Mouse (Mus musculus) kidney, postnatal 10 days (tissue): ENCODE data around the gene Prkn.
"Not testable (repeated sequence)": the region's sequence is repeated elsewhere in the genome, so short reads cannot be mapped to it uniquely, and the experiment has no call there.

Experiments used
- DNase-seq: peaks from one replicate; pipeline ENCODE4 v3.0.0; 2021; ENCODE audit warnings: mixed read lengths

Prkn gene

DNA sequence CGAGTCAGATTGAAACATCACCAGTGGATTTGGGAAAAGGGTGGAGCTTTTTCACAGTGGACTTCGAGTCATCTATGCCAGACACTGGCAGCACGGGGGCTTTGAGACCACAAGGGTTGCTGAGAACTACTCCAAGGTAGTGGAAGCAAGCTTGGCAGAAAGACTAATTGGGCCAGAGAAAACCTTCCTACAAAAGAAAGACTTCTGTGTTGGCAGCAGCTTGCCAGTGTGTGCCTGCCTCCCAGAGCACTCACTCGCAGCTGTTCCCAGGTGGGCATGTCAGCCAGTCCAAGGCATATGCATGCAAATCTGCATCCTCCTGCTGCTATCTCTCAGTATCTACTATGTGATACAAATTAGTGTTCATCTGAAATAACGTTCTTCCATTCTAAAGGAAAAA is 302.1 kb downstream of the Prkn start:
- DNase-seq: no peak

DNA sequence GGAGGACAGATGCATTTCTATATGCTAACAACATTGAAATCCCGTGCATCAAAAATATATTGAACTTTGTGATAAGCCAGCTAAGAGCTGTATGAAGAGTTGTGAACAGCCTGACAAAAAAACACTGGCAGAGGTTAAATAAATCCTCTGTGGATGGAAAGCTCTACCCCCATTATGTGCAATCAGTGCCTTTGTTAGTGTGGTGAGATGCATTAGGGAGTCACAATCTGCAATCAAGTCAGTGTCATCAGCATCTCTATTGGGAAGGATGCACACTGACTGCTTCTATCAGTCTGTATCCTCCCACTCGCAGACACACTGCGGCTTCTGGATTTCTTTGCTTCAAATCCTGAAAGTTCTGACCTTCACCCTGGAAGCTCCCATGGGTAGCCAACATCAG is 315.9 kb downstream of the Prkn start:
- DNase-seq: no peak

GRCm38 (mm10) chr17:11157536-11157935 is 317.4 kb downstream of the Prkn start:
- DNase-seq: no peak

GRCm38 (mm10) chr17:11161436-11161835 is 321.3 kb downstream of the Prkn start:
- no peak for DNase-seq

- DNase-seq: no peak
Measured at GRCm38 (mm10) chr17:11162770-11163169, 322.6 kb downstream of the Prkn start.

- no peak for DNase-seq
Measured at GRCm38 (mm10) chr17:11187356-11187755, 347.2 kb downstream of the Prkn start.

- no peak for DNase-seq
Measured at GRCm38 (mm10) chr17:11188494-11188893, 348.3 kb downstream of the Prkn start.

- DNase-seq: no peak
Measured at GRCm38 (mm10) chr17:11190306-11190705, 350.1 kb downstream of the Prkn start.

DNA sequence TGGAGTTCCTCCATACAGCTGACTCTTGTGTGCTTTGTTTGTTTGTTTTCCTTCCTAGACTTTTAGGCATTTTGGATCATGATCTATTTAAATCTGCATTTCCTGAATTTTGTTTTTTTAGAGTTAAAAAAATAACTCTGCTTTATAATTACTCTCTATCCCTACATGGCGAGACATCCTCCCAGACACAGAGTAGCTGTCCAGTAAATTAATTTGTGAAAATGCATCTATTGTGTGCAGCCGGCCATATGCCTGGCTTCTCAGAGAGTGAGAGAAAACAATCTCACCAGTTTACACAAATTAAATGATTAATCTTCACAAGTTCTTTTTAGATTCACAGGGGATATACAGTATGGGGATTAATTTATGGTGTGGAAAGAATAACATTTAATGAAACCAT is 357.9 kb downstream of the Prkn start:
- DNase-seq: no peak

- not testable (repeated sequence) for DNase-seq
Measured at GRCm38 (mm10) chr17:11209063-11209462, 368.9 kb downstream of the Prkn start.

GRCm38 (mm10) chr17:11211006-11211405 is 370.8 kb downstream of the Prkn start:
- no peak for DNase-seq

DNA sequence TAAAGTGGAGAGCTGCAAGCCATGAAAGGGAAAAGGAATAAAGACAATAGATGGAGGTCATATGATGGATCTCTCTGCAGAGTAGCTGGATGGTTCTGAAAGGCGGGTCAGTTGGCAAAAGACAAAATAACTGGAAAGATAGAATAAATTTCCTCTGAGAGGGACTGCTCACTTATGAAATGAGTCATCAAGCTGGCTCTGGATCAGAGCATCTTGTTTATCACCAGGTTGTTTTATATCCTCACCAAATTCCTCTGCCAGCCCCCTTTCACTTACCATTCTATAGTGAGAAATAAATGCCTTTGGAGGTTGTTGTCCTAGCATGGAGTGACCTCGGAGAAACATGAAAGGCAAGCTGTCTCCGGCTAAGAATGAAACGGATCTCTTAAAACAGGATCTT is 371.4 kb downstream of the Prkn start:
- no peak for DNase-seq

DNA sequence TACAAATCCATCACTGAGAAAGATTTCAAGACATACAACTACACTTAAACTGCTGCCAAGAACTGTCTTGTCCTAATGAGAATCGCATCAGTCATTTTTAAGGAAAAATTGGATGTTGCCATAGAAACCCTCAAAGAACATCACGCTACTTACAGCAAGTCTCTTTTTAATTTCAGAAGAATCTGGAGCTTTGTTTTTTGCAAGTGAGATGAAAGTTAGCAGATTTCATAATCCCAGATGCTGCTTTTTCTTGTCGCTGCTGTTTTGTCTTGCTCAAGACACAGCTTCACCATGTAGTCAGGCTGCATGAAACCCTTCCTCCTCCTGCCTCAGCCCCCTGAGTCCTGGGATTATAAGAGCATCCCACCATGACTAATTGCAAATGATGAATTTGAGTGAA is 373.5 kb downstream of the Prkn start:
- no peak for DNase-seq

DNA sequence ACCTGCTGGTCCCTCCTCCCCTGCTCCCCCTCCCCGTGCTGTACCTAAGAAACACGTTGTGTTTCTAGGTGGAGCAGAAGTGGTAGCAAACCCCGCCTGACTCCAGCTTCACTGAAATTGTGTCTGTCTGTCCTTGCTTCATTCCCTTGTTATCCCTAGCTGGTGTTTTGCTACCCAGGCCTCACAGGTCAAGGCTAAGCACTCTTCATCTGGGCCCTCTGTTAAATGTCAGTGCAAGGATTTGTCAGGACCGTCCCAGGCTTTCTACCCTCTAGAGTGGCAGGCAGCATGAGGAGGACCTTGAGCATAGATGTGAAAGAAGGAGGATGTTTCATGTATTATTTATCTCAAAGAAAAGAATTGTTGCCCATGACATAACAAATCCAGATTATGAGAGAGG is 388.8 kb downstream of the Prkn start:
- no peak for DNase-seq

GRCm38 (mm10) chr17:11229426-11229825 is 389.2 kb downstream of the Prkn start:
- DNase-seq: peak; percentile 10

- no peak for DNase-seq
Measured at GRCm38 (mm10) chr17:11230604-11231395, 390.6 kb downstream of the Prkn start.

- no peak for DNase-seq
Measured at GRCm38 (mm10) chr17:11235273-11235672, 395.1 kb downstream of the Prkn start.

DNA sequence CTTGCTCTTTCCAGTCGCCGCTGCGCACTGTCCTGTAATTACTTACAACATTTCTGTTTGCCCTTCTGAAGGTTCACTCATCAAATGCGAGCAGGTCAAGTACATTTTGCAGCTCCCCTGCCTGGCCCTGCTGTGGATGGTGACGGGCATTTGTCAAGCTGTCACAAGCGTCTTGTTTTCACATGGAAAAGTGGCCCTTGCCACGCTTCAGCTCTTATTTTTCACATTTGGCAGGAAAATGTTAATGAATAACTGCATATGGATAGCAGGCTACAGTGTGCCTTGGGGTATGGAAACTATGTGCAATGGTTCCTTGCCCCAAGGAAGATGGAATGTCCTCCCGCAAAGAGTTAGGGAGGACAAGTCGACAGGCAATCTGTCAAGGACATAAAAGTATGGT is 404.9 kb downstream of the Prkn start:
- DNase-seq: peak; percentile 24

GRCm38 (mm10) chr17:11249216-11249615 is 409.0 kb downstream of the Prkn start:
- DNase-seq: no peak

DNA sequence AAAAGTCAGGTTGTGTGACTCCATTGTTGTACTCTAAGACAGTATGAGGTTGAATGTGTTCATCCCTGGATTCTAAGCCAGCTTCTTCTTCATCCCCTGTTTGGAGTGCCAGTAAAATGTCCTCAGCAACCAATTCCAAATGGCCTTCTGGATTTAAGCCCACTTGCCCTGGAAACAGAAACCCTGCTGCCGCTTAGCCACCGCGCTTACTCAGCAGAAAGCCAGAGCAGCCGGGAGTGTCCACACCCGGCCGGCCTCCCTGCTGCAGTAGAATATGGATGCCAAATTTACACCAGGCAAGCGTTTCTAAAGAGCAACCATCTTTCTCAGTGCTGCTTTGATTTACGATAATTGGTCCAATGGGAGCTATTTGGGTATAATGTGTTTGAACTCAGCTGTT is 420.5 kb downstream of the Prkn start:
- no peak for DNase-seq

DNA sequence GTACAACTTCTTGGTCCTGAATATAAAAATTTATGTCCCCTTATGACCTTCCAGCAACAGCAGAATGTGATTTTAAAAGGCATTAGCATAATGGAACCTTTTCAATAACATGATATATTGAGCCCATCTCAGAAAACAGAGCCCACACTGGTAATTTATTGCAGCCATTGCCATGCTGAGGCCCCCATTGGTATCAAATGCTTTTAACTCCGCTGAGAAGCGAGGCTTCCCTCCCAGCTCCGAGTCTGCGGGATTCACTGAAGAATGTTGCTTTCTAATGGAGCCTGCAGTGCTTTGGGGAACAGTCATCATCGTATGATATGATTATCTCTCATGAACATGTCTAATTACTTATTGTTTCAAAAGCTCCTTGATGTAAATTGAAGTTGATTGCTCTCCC is 421.5 kb downstream of the Prkn start:
- no peak for DNase-seq

DNA sequence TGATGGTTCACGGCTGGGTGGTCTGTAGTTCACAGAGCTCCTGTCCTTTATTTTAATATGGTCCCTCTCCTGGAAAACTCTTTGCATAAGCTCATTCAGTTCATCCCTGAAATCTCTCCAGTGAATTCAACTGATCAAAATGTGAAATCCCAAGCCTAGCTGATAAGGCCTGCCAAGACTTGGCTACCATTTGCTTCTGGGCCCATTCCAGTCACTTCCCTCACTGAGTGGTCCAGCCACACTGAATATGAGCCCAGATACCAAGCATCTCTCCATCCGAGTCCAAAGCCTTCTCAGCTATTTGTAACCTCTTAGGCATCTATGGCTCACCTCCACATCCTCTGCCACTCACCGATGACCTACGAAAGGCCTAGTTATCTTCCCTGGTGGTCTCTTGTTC is 427.8 kb downstream of the Prkn start:
- DNase-seq: no peak

DNA sequence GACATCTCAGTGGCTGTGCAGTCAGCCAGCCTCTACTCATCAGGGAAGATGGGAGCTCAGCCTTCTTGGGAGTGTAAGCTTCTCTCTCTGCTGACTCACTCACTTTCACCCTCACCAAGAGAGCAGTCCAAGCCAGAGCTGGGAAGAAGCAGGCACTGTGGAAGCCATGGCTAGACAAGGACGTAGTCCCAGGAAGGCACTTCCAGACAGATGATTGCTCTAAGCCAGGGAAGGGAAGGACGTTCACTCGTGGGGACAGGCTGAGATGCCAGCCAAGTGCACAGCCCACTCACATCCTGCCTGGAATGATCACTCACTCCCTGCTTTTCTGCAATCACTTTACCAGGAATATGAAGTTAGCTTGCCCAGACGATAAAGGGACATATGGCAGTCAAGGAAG is 430.0 kb downstream of the Prkn start:
- no peak for DNase-seq

- no peak for DNase-seq
Measured at GRCm38 (mm10) chr17:11271876-11272275, 431.7 kb downstream of the Prkn start.

DNA sequence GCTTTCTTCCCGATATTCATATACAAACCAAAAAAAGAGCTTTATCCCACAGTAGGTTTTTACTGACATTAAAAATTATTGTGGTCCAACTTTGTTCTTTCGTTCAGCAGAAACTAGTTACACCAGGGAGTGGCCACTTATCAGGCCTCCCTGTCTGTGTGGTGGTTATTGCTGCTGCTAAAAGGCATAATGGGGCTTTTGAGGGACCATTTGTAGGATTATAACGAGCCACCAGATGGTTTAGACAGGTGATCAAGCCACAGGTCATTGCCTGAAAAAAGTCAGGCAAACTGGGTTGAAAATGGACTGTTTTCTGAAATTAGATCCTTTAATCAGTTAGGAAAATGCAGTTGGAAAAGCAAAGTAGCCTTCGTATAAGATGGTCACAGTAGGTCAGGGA is 444.1 kb downstream of the Prkn start:
- DNase-seq: no peak
